Mouse (Mus musculus) lung, postnatal 0 days (tissue): ENCODE results near the gene Rfc2.

Experiments used
- CTCF ChIP-seq: IDR thresholded peaks from 2 replicates; pipeline ENCODE4 v1.5.1; 2016; ENCODE audit warnings: antibody characterized with exemption, mild to moderate bottlenecking
- EP300 ChIP-seq: IDR thresholded peaks from 2 replicates; pipeline ENCODE4 v1.6.1; 2016; ENCODE audit warnings: antibody characterized with exemption, mild to moderate bottlenecking, control low read depth

GRCm38 (mm10) chr5:134555463-134556164, 25.6 kb upstream of the Rfc2 start:
- TF ChIP-seq EP300 (no peak), CTCF (no peak)
